Mouse (Mus musculus) MEL (cell line): ENCODE measurements around the gene Neurl4. TPM values are rescaled to one million over a fixed set of nuclear protein-coding genes. Genes with fewer than 3 reads are reported as not detected.
A peak's percentile ranks its signal among the peaks of the same experiment; 100 is the strongest.

ENCODE experiments used
- DNase-seq: peaks from one replicate; pipeline ENCODE4 v3.0.0; 2011; ENCODE audit warnings: low read depth, low spot score
- H3K27ac ChIP-seq: 2 replicates; pipeline ENCODE4 v1.5.1; 2012; ENCODE audit warnings: low read depth, mild to moderate bottlenecking, control low read depth, low read length, moderate library complexity; ENCODE audit not compliant: control insufficient read depth
- H3K27me3 ChIP-seq, 2 experiments: fragments of 150-350 bp in 1 of 2; sonication (generic) in 1 of 2; 2 replicates each; pipeline ENCODE4 v1.6.1; 2012; ENCODE audit warnings: low read length in 2 of 2, mild to moderate bottlenecking in 2 of 2, improper control_type of control experiment in 1 of 2, moderate library complexity in 1 of 2; ENCODE audit not compliant: insufficient read depth in 2 of 2, control insufficient read depth in 1 of 2
- H3K36me3 ChIP-seq, 2 experiments: 2 replicates each; pipeline ENCODE4 v1.6.1; 2012 to 2014; ENCODE audit warnings: low read length in 2 of 2, improper control_type of control experiment in 1 of 2, inconsistent platforms in 1 of 2, mild to moderate bottlenecking in 1 of 2; ENCODE audit not compliant: insufficient read depth in 2 of 2, control insufficient read depth in 1 of 2
- H3K4me1 ChIP-seq, 2 experiments: fragments of 150-350 bp in 1 of 2; sonication (generic) in 1 of 2; 2 replicates each; pipeline ENCODE4 v1.6.1; 2012; ENCODE audit warnings: low read length in 2 of 2, improper control_type of control experiment in 1 of 2, mild to moderate bottlenecking in 1 of 2; ENCODE audit not compliant: insufficient read depth in 2 of 2, control insufficient read depth in 1 of 2
- H3K4me3 ChIP-seq, 2 experiments: fragments of 150-350 bp in 1 of 2; sonication (generic) in 1 of 2; 2 replicates each; pipeline ENCODE4 v1.5.1; 2012; ENCODE audit warnings: low read depth in 2 of 2, low read length in 2 of 2, mild to moderate bottlenecking in 2 of 2, moderate library complexity in 2 of 2, control low read depth in 1 of 2, improper control_type of control experiment in 1 of 2; ENCODE audit not compliant: control insufficient read depth in 1 of 2, insufficient read depth in 1 of 2
- H3K79me2 ChIP-seq: 2 replicates; pipeline ENCODE4 v1.6.1; 2012; ENCODE audit warnings: mild to moderate bottlenecking, low read length, moderate library complexity; ENCODE audit not compliant: control insufficient read depth, poor library complexity, insufficient read depth
- H3K9ac ChIP-seq: 2 replicates; pipeline ENCODE4 v1.6.1; 2012; ENCODE audit warnings: low read depth, mild to moderate bottlenecking, control low read depth, low read length, moderate library complexity; ENCODE audit not compliant: control insufficient read depth, poor library complexity, severe bottlenecking
- H3K9me3 ChIP-seq: fragments of 150-350 bp; sonication (generic); replicated peaks from 2 replicates; pipeline ENCODE4 v1.6.1; 2012; ENCODE audit warnings: mild to moderate bottlenecking, low read length, improper control_type of control experiment, moderate library complexity; ENCODE audit not compliant: insufficient read depth
- CHD2 ChIP-seq: IDR thresholded peaks from 2 replicates; pipeline ENCODE4 v1.6.1; 2011; ENCODE audit warnings: low read length, improper control_type of control experiment
- CTCF ChIP-seq, 3 experiments: IDR thresholded peaks in 2 of 3; conservative IDR thresholded peaks in 1 of 3; 2 replicates each; pipeline ENCODE4 v1.5.1; 2011 to 2012; ENCODE audit warnings: low read length in 3 of 3, low read depth in 2 of 3, mild to moderate bottlenecking in 2 of 3, improper control_type of control experiment in 1 of 3, inconsistent platforms in 1 of 3, mixed read lengths in 1 of 3, moderate library complexity in 1 of 3; ENCODE audit not compliant: control insufficient read depth in 1 of 3, insufficient read depth in 1 of 3, poor library complexity in 1 of 3, severe bottlenecking in 1 of 3
- E2F4 ChIP-seq: IDR thresholded peaks from 2 replicates; pipeline ENCODE4 v1.6.1; 2011; ENCODE audit warnings: low read depth, low read length, improper control_type of control experiment, borderline replicate concordance
- ELF1 ChIP-seq: IDR thresholded peaks from 2 replicates; pipeline ENCODE4 v1.6.1; 2014; ENCODE audit warnings: low read depth, mild to moderate bottlenecking, inconsistent platforms, low read length, improper control_type of control experiment, moderate library complexity
- ETS1 ChIP-seq: IDR thresholded peaks from 2 replicates; pipeline ENCODE4 v1.6.1; 2012; ENCODE audit warnings: low read depth, mild to moderate bottlenecking, inconsistent platforms, low read length, improper control_type of control experiment, moderate library complexity
- GABPA ChIP-seq: IDR thresholded peaks from 2 replicates; pipeline ENCODE4 v1.6.1; 2012; ENCODE audit warnings: low read depth, mild to moderate bottlenecking, inconsistent platforms, low read length, improper control_type of control experiment, moderate library complexity
- GATA1 ChIP-seq: IDR thresholded peaks from 2 replicates; pipeline ENCODE4 v1.6.1; 2011; ENCODE audit warnings: low read depth, low read length, improper control_type of control experiment
- HCFC1 ChIP-seq: IDR thresholded peaks from 2 replicates; pipeline ENCODE4 v1.6.1; 2012; ENCODE audit warnings: low read depth, mild to moderate bottlenecking, inconsistent platforms, low read length, improper control_type of control experiment, moderate library complexity
- MAX ChIP-seq: IDR thresholded peaks from 2 replicates; pipeline ENCODE4 v1.6.1; 2011; ENCODE audit warnings: low read length, improper control_type of control experiment
- MAZ ChIP-seq: IDR thresholded peaks from 2 replicates; pipeline ENCODE4 v1.6.1; 2012; ENCODE audit warnings: low read depth, mild to moderate bottlenecking, inconsistent platforms, low read length, improper control_type of control experiment
- MEF2A ChIP-seq: IDR thresholded peaks from 2 replicates; pipeline ENCODE4 v1.6.1; 2014; ENCODE audit warnings: low read depth, mild to moderate bottlenecking, inconsistent platforms, low read length, improper control_type of control experiment; ENCODE audit not compliant: poor library complexity, insufficient replicate concordance, severe bottlenecking; ENCODE audit errors: extremely low read depth
- MYB ChIP-seq: IDR thresholded peaks from 2 replicates; pipeline ENCODE4 v1.6.1; 2011; ENCODE audit warnings: mild to moderate bottlenecking, low read depth, low read length, improper control_type of control experiment
- NELFE ChIP-seq: IDR thresholded peaks from 2 replicates; pipeline ENCODE4 v1.6.1; 2011; ENCODE audit warnings: low read depth, low read length, improper control_type of control experiment
- POLR2AphosphoS2 ChIP-seq: IDR thresholded peaks from 2 replicates; pipeline ENCODE4 v1.6.1; 2011; ENCODE audit warnings: low read length, improper control_type of control experiment
- POLR2AphosphoS5 ChIP-seq: IDR thresholded peaks from 2 replicates; pipeline ENCODE4 v1.6.1; 2012; ENCODE audit warnings: low read depth, borderline replicate concordance, mild to moderate bottlenecking, inconsistent platforms, low read length, moderate library complexity, mixed read lengths
- RAD21 ChIP-seq: IDR thresholded peaks from 2 replicates; pipeline ENCODE4 v1.6.1; 2011; ENCODE audit warnings: mild to moderate bottlenecking, low read depth, low read length, improper control_type of control experiment
- RCOR1 ChIP-seq: IDR thresholded peaks from 2 replicates; pipeline ENCODE4 v1.6.1; 2012; ENCODE audit warnings: low read depth, mild to moderate bottlenecking, inconsistent platforms, low read length, improper control_type of control experiment
- SMC3 ChIP-seq: IDR thresholded peaks from 2 replicates; pipeline ENCODE4 v1.6.1; 2011; ENCODE audit warnings: low read depth, low read length, improper control_type of control experiment
- TAL1 ChIP-seq: IDR thresholded peaks from 2 replicates; pipeline ENCODE4 v1.6.1; 2012; ENCODE audit warnings: mild to moderate bottlenecking, inconsistent platforms, low read length, moderate library complexity, mixed read lengths
- TBP ChIP-seq: IDR thresholded peaks from 2 replicates; pipeline ENCODE4 v1.8.0; 2011; ENCODE audit warnings: low read depth, low read length, improper control_type of control experiment
- USF2 ChIP-seq, 2 experiments: IDR thresholded peaks; 2 replicates each; pipeline ENCODE4 v1.6.1; 2011 to 2012; ENCODE audit warnings: improper control_type of control experiment in 2 of 2, low read length in 2 of 2, borderline replicate concordance in 1 of 2, inconsistent platforms in 1 of 2, low read depth in 1 of 2, mild to moderate bottlenecking in 1 of 2; ENCODE audit not compliant: insufficient read depth in 1 of 2
- ZC3H11A ChIP-seq: IDR thresholded peaks from 2 replicates; pipeline ENCODE4 v1.6.1; 2012; ENCODE audit warnings: low read depth, mild to moderate bottlenecking, inconsistent platforms, low read length, improper control_type of control experiment
- ZNF384 ChIP-seq: IDR thresholded peaks from 2 replicates; pipeline ENCODE4 v1.6.1; 2012; ENCODE audit warnings: low read depth, mild to moderate bottlenecking, inconsistent platforms, low read length, improper control_type of control experiment
- polyA plus RNA-seq, 2 experiments: library from polyadenylated mRNA; stranded (reverse) in 1 of 2; unstranded in 1 of 2; fragments of >175 nt in 1 of 2; fragments of >200 nt in 1 of 2; gene quantifications; 2 replicates each; pipeline versions ENCODE4 v1.2.1 to v1.2.4; 2012; ENCODE audit warnings: low replicate concordance in 2 of 2, low read depth in 1 of 2; ENCODE audit not compliant: insufficient read length in 2 of 2, insufficient read depth in 1 of 2, missing spikeins in 1 of 2
- total RNA-seq: library from RNA; depleted of rRNA; stranded (reverse); fragments of 300-350 nt; gene quantifications from 2 replicates; pipeline ENCODE4 v1.2.3, GENCODE M21; 2012

Neurl4 gene
- total and polyA plus RNA-seq, 3 experiments, result 50.9 to 58.0 TPM; not detected in 1

DNA sequence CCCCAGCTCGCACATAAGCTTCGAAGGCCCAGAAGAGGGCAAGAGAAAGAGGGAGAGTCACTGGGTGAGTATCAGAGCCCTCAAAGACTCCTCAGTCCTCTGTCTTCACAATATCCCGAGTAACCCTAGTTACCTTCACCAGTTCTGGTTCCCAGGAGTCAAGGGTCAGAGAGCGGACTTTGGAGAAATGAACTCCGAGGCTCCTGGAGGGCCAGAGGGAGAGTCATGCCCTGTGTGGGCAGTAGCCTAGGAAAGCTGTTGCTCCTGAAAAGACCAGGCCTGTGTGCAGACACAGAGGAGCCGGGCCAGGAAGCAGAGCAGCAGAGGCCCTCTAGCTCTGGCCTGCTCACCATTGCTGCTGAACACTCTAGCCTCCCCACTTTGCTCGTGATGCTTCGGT is 16.2 kb upstream of the Neurl4 start:
- Histone ChIP-seq H3K36me3 (peaks cover 0 to 12% of the 10 kb centered on the region in 2 experiments; a peak in 2 of 4 replicates), H3K4me3 (no peak overlapping the region), H3K9ac (no peak overlapping the region), H3K79me2 (no peaks in the 10 kb centered on the region), H3K27me3 (no peaks in the 10 kb centered on the region), H3K4me1 (peaks cover 3 to 30% of the 10 kb centered on the region in 2 experiments), H3K9me3 (no peaks in the 10 kb centered on the region), H3K27ac (no peak overlapping the region)
- TF ChIP-seq POLR2AphosphoS5 (no peak), GATA1 (no peak), ETS1 (no peak), CHD2 (no peak), CTCF (IDR thresholded peaks at IDR 0.05 in 2 of 3, conservative IDR thresholded peaks at IDR 0.05 in 1 of 3; ENCODE audit: control insufficient read depth in 1 of 3, insufficient read depth in 1 of 3, low read depth in 2 of 3, low read length in 3 of 3, poor library complexity in 1 of 3, severe bottlenecking in 1 of 3) (no peak), HCFC1 (no peak), MAZ (no peak), MEF2A (no peak), USF2 (IDR thresholded peaks at IDR 0.05; ENCODE audit: borderline replicate concordance in 1 of 2, insufficient read depth in 1 of 2, low read depth in 1 of 2, low read length in 2 of 2) (no peak), ELF1 (no peak), NELFE (no peak), POLR2AphosphoS2 (no peak), E2F4 (no peak), TAL1 (no peak), TBP (no peak)
- no peak for DNase-seq

DNA sequence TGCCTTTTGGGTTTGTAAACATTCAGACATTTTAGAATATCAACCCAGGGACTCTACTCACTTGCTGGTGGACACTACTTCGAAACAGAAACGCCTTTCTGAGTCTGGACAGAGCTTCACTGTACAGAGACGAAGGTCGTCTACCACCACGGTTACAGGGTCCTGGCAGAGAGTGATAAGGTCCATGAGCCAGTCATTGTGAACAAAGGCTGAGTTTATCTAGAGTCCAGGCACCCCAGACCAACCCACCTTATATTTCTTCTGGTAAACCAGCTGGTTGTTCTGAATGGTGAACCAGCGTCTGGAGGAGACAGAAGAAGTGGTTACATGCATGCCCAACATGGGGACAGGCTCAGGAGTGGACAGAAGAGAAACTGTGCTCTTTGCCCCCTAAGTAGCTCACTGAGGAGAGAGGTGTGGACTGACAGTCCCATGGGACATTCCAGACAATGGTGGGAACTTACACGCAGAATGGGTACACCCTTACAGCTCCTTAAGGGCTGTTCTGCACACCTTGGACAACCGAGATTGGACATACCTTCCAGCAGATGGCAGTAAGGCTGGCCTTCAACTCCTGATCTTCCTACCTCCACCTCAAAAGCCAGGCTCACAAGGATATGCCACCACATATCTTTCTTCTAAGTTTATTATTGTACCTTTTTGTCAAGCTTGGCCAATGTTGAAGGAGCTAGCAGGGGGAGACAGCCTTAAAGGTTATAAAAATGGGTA is 13.8 kb upstream of the Neurl4 start:
- no peaks in the 10 kb centered on the region for H3K9me3 ChIP-seq
- no peak overlapping the region for H3K27ac ChIP-seq
- peaks cover 0 to 17% of the 10 kb centered on the region in 2 experiments; a peak in 2 of 4 replicates for H3K36me3 ChIP-seq
- TF ChIP-seq CTCF (IDR thresholded peaks at IDR 0.05 in 2 of 3, conservative IDR thresholded peaks at IDR 0.05 in 1 of 3; ENCODE audit: control insufficient read depth in 1 of 3, insufficient read depth in 1 of 3, low read depth in 2 of 3, low read length in 3 of 3, poor library complexity in 1 of 3, severe bottlenecking in 1 of 3) (peak; percentile 24 to 52 (median 31); a peak in 4 of 6 replicates), TAL1 (peak; percentile 43), MAX (no peak), ZNF384 (no peak), ZC3H11A (0 out of 2 replicates have a peak, but pooled peaks have one; percentile 12), RAD21 (peak; percentile 24), MYB (no peak), RCOR1 (no peak), ETS1 (no peak), SMC3 (peak; percentile 59), MEF2A (no peak), GABPA (no peak)
- peak; percentile 43 for DNase-seq
- no peak overlapping the region for H3K9ac ChIP-seq
- H3K4me3 ChIP-seq, result no peak overlapping the region
- peaks cover 11 to 30% of the 10 kb centered on the region in 2 experiments for H3K4me1 ChIP-seq
- H3K79me2 ChIP-seq, result no peaks in the 10 kb centered on the region
- H3K27me3 ChIP-seq, result no peaks in the 10 kb centered on the region
